Mouse (Mus musculus): ENCODE results near the gene BC004004.
A peak's percentile ranks its signal among the peaks of the same experiment; 100 is the strongest.
"Not testable (repeated sequence)": the region's sequence is repeated elsewhere in the genome, so short reads cannot be mapped to it uniquely, and the experiment has no call there.

The BC004004 gene

GRCm38 (mm10) chr17:29351056-29351455 lies 82.5 kb downstream of the BC004004 start:
- not testable (repeated sequence) for DNase-seq

GRCm38 (mm10) chr17:29355461-29355840 lies 86.9 kb downstream of the BC004004 start:
- no peak for DNase-seq

GRCm38 (mm10) chr17:29355841-29356478 lies 87.4 kb downstream of the BC004004 start:
- DNase-seq, result peak in 1 of 2 experiments; percentile 41

- peak in 1 of 2 experiments; percentile 31 for DNase-seq
Measured at GRCm38 (mm10) chr17:29356479-29356856, 87.9 kb downstream of the BC004004 start.

- no peak for DNase-seq
Measured at GRCm38 (mm10) chr17:29356882-29357281, 88.3 kb downstream of the BC004004 start.

- DNase-seq, result no peak
Measured at GRCm38 (mm10) chr17:29358928-29359327, 90.3 kb downstream of the BC004004 start.

GRCm38 (mm10) chr17:29360761-29361221 lies 92.2 kb downstream of the BC004004 start, which contains the start of gene Fgd2:
TSS of gene Fgd2 (plus strand) at chr17:29360914.
- no peak for DNase-seq

GRCm38 (mm10) chr17:29361982-29362691 lies 93.5 kb downstream of the BC004004 start:
- no peak for DNase-seq

GRCm38 (mm10) chr17:29363109-29363508 lies 94.5 kb downstream of the BC004004 start:
- no peak for DNase-seq
